In genomic region chr19:5951631-5952030, GRCm38 (mm10) we compare ENCODE assay signal across 18 mouse cellular contexts. TPM values are rescaled to one million over a fixed set of nuclear protein-coding genes. Genes with fewer than 3 reads are reported as not detected.
DNase-seq lines count a peak whose midpoint lies in the region; ATAC-seq and TF ChIP-seq lines count a peak whose summit lies in the region.
"Had no signal": no experiment of that assay in that cellular context is flagged by ENCODE, and none has a peak within 500 bp of the region (broad histone marks: within the 10 kb centered on the region; RNA-seq: fewer than 3 reads in every experiment).

No protein-coding gene starts in this region.

- peak overlapping the region; percentile 87 for H3K27ac ChIP-seq in kidney, embryonic 15.5 days
- H3K27ac ChIP-seq in brown adipose tissue, adult 24 weeks (replicated peaks; ENCODE audit: low read depth, low read length): peak overlapping the region; percentile 95
- H3K27ac ChIP-seq in limb, embryonic 15.5 days: 0 out of 2 replicates have a peak overlapping the region, but pooled peaks have one; percentile 71
- no peak overlapping the region for H3K27ac ChIP-seq in midbrain, postnatal 0 days (ENCODE audit: low read depth, low read length)
- H3K27ac ChIP-seq: hindbrain, postnatal 0 days; macrophage; neural tube, embryonic 15.5 days had no signal

- peaks cover 56% of the 10 kb centered on the region for H3K4me1 ChIP-seq in kidney, embryonic 15.5 days
- H3K4me1 ChIP-seq in brown adipose tissue, adult 24 weeks (ENCODE audit: control insufficient read depth, insufficient read depth, insufficient read length, low read length): peaks cover 41% of the 10 kb centered on the region
- peaks cover 27% of the 10 kb centered on the region; the same call in 1 of the 2 replicates for H3K4me1 ChIP-seq in limb, embryonic 15.5 days
- H3K4me1 ChIP-seq in midbrain, postnatal 0 days (ENCODE audit: insufficient read depth, low read length): no peaks in the 10 kb centered on the region

- intact Hi-C loops in heart, postnatal 36 days (cut with DNase I): loop anchor here (5.0 kb wide), 1 partner anchor 259 kb away; no protein-coding TSS in a partner anchor

- no peaks in the 10 kb centered on the region for H3K9me3 ChIP-seq in kidney, embryonic 15.5 days (replicated peaks)
- H3K9me3 ChIP-seq in limb, embryonic 15.5 days: no peaks in the 10 kb centered on the region
- H3K9me3 ChIP-seq in midbrain, postnatal 0 days (ENCODE audit: low read length): no peaks in the 10 kb centered on the region
- H3K9me3 ChIP-seq: neural tube, embryonic 15.5 days had no signal

- H3K4me2 ChIP-seq in kidney, embryonic 15.5 days: peak overlapping the region; percentile 30; the same call in 1 of the 2 replicates
- H3K4me2 ChIP-seq in limb, embryonic 15.5 days: no peak overlapping the region
- no peak overlapping the region for H3K4me2 ChIP-seq in midbrain, postnatal 0 days (ENCODE audit: low read depth, low read length, poor library complexity, severe bottlenecking)
- H3K4me2 ChIP-seq: neural tube, embryonic 15.5 days had no signal

- no peak for TF ChIP-seq CTCF in midbrain, postnatal 0 days (IDR thresholded peaks at IDR 0.05)

- H3K27me3 ChIP-seq in kidney, embryonic 15.5 days: no peaks in the 10 kb centered on the region
- H3K27me3 ChIP-seq in limb, embryonic 15.5 days: no peaks in the 10 kb centered on the region
- no peaks in the 10 kb centered on the region for H3K27me3 ChIP-seq in midbrain, postnatal 0 days (ENCODE audit: insufficient read depth, low read length)
- H3K27me3 ChIP-seq: neural tube, embryonic 15.5 days had no signal

- DNase-seq in heart, adult 11 months: peak; percentile 94
- no peak for DNase-seq in heart, postnatal 36 days
- no peak for DNase-seq in kidney, postnatal 10 days
- no peak for DNase-seq in cerebellum, postnatal 10 days
- no peak for DNase-seq in midbrain, postnatal 0 days (ENCODE audit: low spot score)
- DNase-seq: cerebellum, postnatal 25 days; thymus, postnatal 14 days had no signal

- H3K4me3 ChIP-seq in kidney, embryonic 15.5 days (replicated peaks): no peak overlapping the region
- peak overlapping the region; percentile 59 for H3K4me3 ChIP-seq in brown adipose tissue, adult 24 weeks (ENCODE audit: insufficient read depth, low read depth, low read length)
- no peak overlapping the region for H3K4me3 ChIP-seq in limb, embryonic 15.5 days
- no peak overlapping the region for H3K4me3 ChIP-seq in midbrain, postnatal 0 days (ENCODE audit: low read depth, low read length)
- H3K4me3 ChIP-seq: neural tube, embryonic 15.5 days had no signal

- H3K9ac ChIP-seq in kidney, embryonic 15.5 days: no peak overlapping the region
- H3K9ac ChIP-seq in limb, embryonic 15.5 days: no peak overlapping the region
- H3K9ac ChIP-seq in midbrain, postnatal 0 days (replicated peaks; ENCODE audit: low read length, poor library complexity, severe bottlenecking): no peak overlapping the region
- H3K9ac ChIP-seq: neural tube, embryonic 15.5 days had no signal

- no peak for ATAC-seq in kidney, embryonic 15.5 days (replicated peaks; ENCODE audit: low FRiP score)
- no peak for ATAC-seq in limb, embryonic 15.5 days (ENCODE audit: insufficient number of reproducible peaks, low FRiP score, low TSS enrichment, low read depth)
- no peak for ATAC-seq in midbrain, postnatal 0 days (ENCODE audit: low FRiP score)
- ATAC-seq: hindbrain, postnatal 0 days had no signal

- WGBS in kidney, embryonic 15.5 days: 87% methylated on average over 16 of the region's 16 CpGs
- 84% methylated on average over 16 of the region's 16 CpGs for WGBS in limb, embryonic 15.5 days
- WGBS in midbrain, postnatal 0 days: 91% methylated on average over 16 of the region's 16 CpGs

- H3K36me3 ChIP-seq in kidney, embryonic 15.5 days: peaks cover 70% of the 10 kb centered on the region
- H3K36me3 ChIP-seq in limb, embryonic 15.5 days: peaks cover 80% of the 10 kb centered on the region
- H3K36me3 ChIP-seq in midbrain, postnatal 0 days (ENCODE audit: insufficient read depth, low read length): peaks cover 27% of the 10 kb centered on the region

RNA-seq across cellular contexts. Expression of gene Pola2, which starts 12.4 kb away (rescaled TPM):
- 10 to 100 TPM; 10.6 to 10.9 TPM for total RNA-seq in heart, postnatal 36 days (2021)
- 75.3 and 83.2 TPM in 2 replicates for polyA plus RNA-seq in kidney, embryonic 15.5 days (2015; fragmentation: Nextera tagmentation; extraction: Ambion mirVana)
- polyA plus RNA-seq in brown adipose tissue, adult 24 weeks (2012; ENCODE audit: insufficient read depth, insufficient read length, missing spikeins): 6.5 and 7.0 TPM in 2 replicates
- polyA plus RNA-seq in limb, embryonic 15.5 days (2015; fragmentation: Nextera tagmentation; extraction: Ambion mirVana): 56.9 and 61.0 TPM in 2 replicates
- total RNA-seq in midbrain, postnatal 0 days (2014; rRNA removed): 17.8 and 21.6 TPM in 2 replicates
- 16.7 and 16.9 TPM in 2 replicates for polyA plus RNA-seq in midbrain, postnatal 0 days (2015; fragmentation: Nextera tagmentation; extraction: Ambion mirVana)

RNA-seq across cellular contexts. Expression of gene Cdc42ep2, which starts 27.0 kb away (rescaled TPM):
- 1 to 10 TPM; 9.3 to 9.5 TPM for total RNA-seq in heart, postnatal 36 days (2021)
- polyA plus RNA-seq in kidney, embryonic 15.5 days (2015; fragmentation: Nextera tagmentation; extraction: Ambion mirVana): 13.4 and 15.5 TPM in 2 replicates
- polyA plus RNA-seq in brown adipose tissue, adult 24 weeks (2012; ENCODE audit: insufficient read depth, insufficient read length, missing spikeins): 4.0 and 5.4 TPM in 2 replicates
- 9.2 and 12.6 TPM in 2 replicates for polyA plus RNA-seq in limb, embryonic 15.5 days (2015; fragmentation: Nextera tagmentation; extraction: Ambion mirVana)
- 20.6 and 28.4 TPM in 2 replicates for total RNA-seq in midbrain, postnatal 0 days (2014; rRNA removed)
- 19.2 and 20.9 TPM in 2 replicates for polyA plus RNA-seq in midbrain, postnatal 0 days (2015; fragmentation: Nextera tagmentation; extraction: Ambion mirVana)

RNA-seq across cellular contexts. Expression of gene Slc22a20, which starts 34.3 kb away (rescaled TPM):
- total RNA-seq in heart, postnatal 36 days (2021): not detected
- not detected in 2 replicates for polyA plus RNA-seq in kidney, embryonic 15.5 days (2015; fragmentation: Nextera tagmentation; extraction: Ambion mirVana)
- polyA plus RNA-seq in brown adipose tissue, adult 24 weeks (2012; ENCODE audit: insufficient read depth, insufficient read length, missing spikeins): not detected in 2 replicates
- polyA plus RNA-seq in limb, embryonic 15.5 days (2015; fragmentation: Nextera tagmentation; extraction: Ambion mirVana): not detected in 2 replicates
- total RNA-seq in midbrain, postnatal 0 days (2014; rRNA removed): not detected in 2 replicates
- not detected in 2 replicates for polyA plus RNA-seq in midbrain, postnatal 0 days (2015; fragmentation: Nextera tagmentation; extraction: Ambion mirVana)
- total RNA-seq: adrenal gland, adult 18-20 months; gastrocnemius, postnatal 4 days; hindbrain, postnatal 0 days; layer of hippocampus, adult 8-10 months; left cerebral cortex, postnatal 14 days; monocyte, adult 5-6 weeks had no signal
- polyA plus RNA-seq: hindbrain, postnatal 0 days; macrophage; neural tube, embryonic 15.5 days had no signal

RNA-seq across cellular contexts. Expression of gene Dpf2, which starts 38.8 kb away (rescaled TPM):
- total RNA-seq in heart, postnatal 36 days (2021): 10 to 100 TPM; 75.8 to 96.2 TPM
- 166 and 178 TPM in 2 replicates for polyA plus RNA-seq in kidney, embryonic 15.5 days (2015; fragmentation: Nextera tagmentation; extraction: Ambion mirVana)
- polyA plus RNA-seq in brown adipose tissue, adult 24 weeks (2012; ENCODE audit: insufficient read depth, insufficient read length, missing spikeins): 22.6 and 36.6 TPM in 2 replicates
- polyA plus RNA-seq in limb, embryonic 15.5 days (2015; fragmentation: Nextera tagmentation; extraction: Ambion mirVana): 117 and 125 TPM in 2 replicates
- total RNA-seq in midbrain, postnatal 0 days (2014; rRNA removed): 52.9 and 84.7 TPM in 2 replicates
- polyA plus RNA-seq in midbrain, postnatal 0 days (2015; fragmentation: Nextera tagmentation; extraction: Ambion mirVana): 57.7 and 61.0 TPM in 2 replicates

RNA-seq across cellular contexts. Expression of gene Tigd3, which starts 57.7 kb away (rescaled TPM):
- total RNA-seq in heart, postnatal 36 days (2021): under 1 TPM; 0.57 to 0.64 TPM
- 4.2 and 4.7 TPM in 2 replicates for polyA plus RNA-seq in kidney, embryonic 15.5 days (2015; fragmentation: Nextera tagmentation; extraction: Ambion mirVana)
- not detected in 2 replicates for polyA plus RNA-seq in brown adipose tissue, adult 24 weeks (2012; ENCODE audit: insufficient read depth, insufficient read length, missing spikeins)
- 3.1 TPM in 2 replicates for polyA plus RNA-seq in limb, embryonic 15.5 days (2015; fragmentation: Nextera tagmentation; extraction: Ambion mirVana)
- total RNA-seq in midbrain, postnatal 0 days (2014; rRNA removed): 9.0 and 11.4 TPM in 2 replicates
- polyA plus RNA-seq in midbrain, postnatal 0 days (2015; fragmentation: Nextera tagmentation; extraction: Ambion mirVana): 10.6 and 10.9 TPM in 2 replicates
